Mouse (Mus musculus) olfactory bulb, adult 2 months (tissue): Measurements from ENCODE around the gene Oxct2b.

ENCODE experiments used
- CTCF ChIP-seq: fragments of 200-500 bp; IDR thresholded peaks from 2 replicates; pipeline ENCODE4 v1.5.1; 2012; ENCODE audit warnings: low read depth, mild to moderate bottlenecking, low read length, moderate library complexity; ENCODE audit not compliant: insufficient read depth
- POLR2A ChIP-seq: fragments of 200-500 bp; IDR thresholded peaks from 2 replicates; pipeline ENCODE4 v1.6.1; 2012; ENCODE audit warnings: mild to moderate bottlenecking, low read depth, low read length, moderate library complexity; ENCODE audit not compliant: insufficient read depth

- no peak for TF ChIP-seq CTCF
- no peak for TF ChIP-seq POLR2A
Measured at GRCm38 (mm10) chr4:123162305-123162917, 46.3 kb downstream of the Oxct2b start.
